Mouse (Mus musculus) left cerebral cortex, postnatal 4 days (tissue): ENCODE measurements around the gene Lmnb2. TPM values are rescaled to one million over a fixed set of nuclear protein-coding genes. Genes with fewer than 3 reads are reported as not detected.

ENCODE experiments used
- DNase-seq: peaks from one replicate; pipeline ENCODE4 v3.0.0-alpha.2; 2022
- intact Hi-C: fragments of 180-260 bp; cut with DNase I; formaldehyde crosslinking; loops from one replicate; pipeline ENCODE4 v1.15.1; 2025
- total RNA-seq, 2 experiments: library from RNA; stranded (reverse); gene quantifications; 2 replicates each; pipeline ENCODE4 v1.2.3; 2021

Gene Lmnb2
- total RNA-seq, 2 experiments from 2014 or later = 28.5 to 35.7 TPM

DNA sequence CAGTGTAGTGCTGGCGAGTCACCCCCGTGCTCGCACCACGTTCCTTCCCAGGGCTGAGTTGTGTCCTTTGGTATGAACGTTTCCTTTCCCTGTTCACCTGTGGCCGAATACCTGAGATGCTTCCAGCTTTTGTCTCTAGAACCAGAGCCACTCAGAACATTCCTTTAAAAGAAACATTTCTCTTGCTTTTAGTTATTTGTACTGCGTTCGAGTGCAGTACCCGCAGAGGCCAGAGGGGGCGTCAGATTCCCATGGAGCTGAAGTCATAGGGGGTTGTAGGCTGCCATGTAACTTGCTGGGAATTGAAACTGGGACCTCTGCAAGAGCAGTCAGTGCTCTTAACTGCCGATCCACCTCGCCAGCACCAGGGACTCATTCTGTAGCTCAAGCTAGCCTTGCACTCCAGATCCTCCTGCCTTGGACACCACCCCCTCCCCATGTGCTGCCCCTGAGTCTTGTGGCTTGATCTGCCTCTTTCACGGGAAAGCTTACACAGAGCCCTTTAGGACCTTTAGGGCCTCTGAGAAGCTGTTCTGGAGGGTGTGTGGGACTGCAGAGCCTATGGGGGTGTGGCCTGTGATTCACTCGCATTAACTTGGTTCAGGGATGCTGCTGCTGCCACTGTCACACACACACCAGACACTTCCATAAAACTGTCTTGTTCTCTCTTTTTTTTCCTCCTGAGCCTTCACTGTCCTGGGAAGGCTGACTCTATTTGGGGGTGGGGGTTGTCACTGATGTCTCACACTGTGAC lies 28.8 kb upstream of the Lmnb2 start:
- intact Hi-C loops = no loop called here
- DNase-seq = no peak

DNA sequence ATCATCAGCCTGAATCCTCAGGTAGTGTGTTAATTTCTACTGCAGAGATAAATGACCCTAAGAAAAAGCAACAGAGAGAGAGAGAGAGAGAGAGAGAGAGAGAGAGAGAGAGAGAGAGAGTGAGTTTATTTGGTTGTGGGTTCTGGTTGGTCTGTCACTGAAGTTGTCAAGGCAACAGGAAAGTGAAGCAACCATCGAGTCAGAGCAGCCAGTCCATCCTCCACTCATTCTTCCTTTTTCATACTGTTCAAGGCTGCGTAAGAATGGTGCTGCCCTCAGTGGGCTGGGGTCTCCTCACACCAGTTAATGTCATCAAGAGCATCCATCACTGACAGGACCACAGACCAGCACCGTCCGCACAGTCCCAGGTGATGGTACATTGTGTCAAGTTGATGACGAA lies 26.2 kb upstream of the Lmnb2 start:
- DNase-seq = no peak
- intact Hi-C loops = no loop called here

DNA sequence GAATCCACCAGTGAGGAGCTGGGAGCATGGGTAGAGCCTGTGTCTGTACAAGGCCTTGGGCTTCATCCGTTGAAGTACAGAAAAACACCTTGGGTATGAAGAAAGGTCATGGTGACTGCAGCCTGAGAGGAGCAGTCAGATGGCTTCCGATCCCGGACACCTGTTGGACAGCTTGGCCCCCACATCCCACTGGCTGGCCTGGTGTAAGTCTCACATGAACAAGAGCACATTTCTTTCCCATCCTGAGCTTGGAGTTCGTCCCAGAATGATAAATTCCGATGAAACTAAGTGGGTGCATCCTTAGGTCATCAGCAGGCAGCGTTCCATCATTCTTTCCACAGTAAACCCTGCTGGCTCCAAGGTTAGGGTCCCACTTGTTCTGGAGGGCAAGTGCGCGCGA lies 25.7 kb upstream of the Lmnb2 start:
- no peak for DNase-seq
- intact Hi-C loops = no loop called here

DNA sequence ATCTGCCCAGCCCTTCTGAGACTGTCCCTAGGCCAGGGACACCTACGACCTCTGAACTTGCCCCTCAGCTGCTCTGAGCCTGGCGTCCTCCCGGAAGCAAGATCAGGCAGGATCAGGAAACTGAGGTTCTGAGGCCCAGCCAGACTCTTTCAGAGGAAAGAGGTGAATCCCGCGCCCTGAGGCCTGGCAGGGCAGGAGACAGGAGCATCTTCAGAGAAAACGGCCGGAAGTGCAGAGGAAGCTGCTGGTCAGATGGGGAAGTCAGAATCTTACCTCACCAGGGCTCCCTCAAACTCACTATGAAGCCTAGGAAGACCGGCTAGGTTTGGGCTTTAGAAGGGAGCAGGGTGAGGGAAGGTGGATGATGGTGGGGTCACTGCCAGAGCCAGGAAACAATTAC lies 24.9 kb upstream of the Lmnb2 start:
- no peak for DNase-seq
- intact Hi-C loops = no loop called here

DNA sequence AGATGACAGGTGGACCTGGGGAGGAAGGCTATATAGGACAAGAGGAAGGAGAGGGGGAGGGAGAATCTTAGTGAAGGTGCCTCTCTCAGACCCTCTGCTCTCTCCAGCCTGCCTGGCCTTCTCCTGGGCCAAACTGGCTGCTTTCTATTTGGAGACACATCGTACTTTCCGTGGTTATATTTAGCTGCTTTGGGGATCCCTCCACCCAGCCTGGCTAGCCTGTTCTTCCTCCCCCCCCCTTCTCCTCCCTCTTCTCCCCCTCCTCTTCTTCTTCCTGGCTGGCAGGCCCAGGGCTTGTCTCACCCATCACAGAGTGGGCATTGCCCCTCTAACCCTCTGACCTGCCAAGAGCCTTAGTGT lies 22.9 kb upstream of the Lmnb2 start:
- no peak for DNase-seq
- intact Hi-C loops = no loop called here

DNA sequence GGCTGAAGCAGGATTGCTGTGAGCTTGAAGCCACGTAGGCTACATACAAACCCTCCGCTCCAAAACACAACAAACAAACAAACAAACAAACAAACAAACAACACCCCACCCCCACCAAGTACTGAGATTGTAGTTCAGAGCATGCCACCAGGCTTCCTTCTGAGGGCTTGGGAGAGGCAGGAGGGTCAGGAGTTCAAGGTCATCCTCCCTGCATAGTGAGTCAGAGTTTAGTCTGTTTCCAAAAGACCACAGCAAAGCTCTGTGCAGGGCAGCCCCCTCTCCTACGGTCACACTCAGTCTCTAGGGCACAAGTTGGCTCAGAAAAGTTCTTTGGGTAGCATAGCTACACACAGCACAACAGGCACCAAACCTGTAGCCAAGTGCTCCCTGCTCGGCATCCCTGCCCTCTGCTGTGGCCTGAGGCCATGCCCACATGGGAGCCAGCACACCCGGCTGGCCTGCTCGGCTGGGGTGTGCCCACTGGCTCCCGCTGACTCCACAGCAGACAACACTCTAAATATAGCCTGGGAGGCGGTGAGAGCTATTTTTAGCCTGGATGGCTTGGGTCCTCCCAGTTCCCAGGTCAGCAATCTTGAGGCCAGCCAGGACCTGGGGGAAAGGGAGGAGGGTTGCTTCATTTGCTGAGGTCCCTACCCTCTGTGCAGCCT lies 22.4 kb upstream of the Lmnb2 start:
- intact Hi-C loops = no loop called here
- no peak for DNase-seq

DNA sequence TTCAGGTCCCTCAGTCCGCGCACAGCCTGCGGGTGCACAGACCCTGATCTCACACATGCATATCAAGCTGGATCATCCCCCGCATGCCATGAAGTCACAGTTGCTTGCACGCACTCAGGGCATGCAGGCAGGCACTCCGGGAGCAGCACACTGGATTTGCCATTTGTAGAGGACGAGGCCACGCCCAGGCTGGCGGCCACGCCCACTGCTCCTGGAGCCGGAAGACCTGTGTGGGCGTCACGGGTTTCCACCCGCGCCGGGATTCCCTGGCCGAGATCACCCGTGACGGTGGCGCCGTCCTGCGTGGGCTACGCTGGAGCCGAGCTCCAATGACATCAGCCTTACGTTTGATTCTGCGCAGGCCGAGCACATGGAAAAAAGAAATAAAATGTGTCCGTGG lies 21.6 kb upstream of the Lmnb2 start:
- DNase-seq = peak; percentile 57
- intact Hi-C loops = no loop called here

DNA sequence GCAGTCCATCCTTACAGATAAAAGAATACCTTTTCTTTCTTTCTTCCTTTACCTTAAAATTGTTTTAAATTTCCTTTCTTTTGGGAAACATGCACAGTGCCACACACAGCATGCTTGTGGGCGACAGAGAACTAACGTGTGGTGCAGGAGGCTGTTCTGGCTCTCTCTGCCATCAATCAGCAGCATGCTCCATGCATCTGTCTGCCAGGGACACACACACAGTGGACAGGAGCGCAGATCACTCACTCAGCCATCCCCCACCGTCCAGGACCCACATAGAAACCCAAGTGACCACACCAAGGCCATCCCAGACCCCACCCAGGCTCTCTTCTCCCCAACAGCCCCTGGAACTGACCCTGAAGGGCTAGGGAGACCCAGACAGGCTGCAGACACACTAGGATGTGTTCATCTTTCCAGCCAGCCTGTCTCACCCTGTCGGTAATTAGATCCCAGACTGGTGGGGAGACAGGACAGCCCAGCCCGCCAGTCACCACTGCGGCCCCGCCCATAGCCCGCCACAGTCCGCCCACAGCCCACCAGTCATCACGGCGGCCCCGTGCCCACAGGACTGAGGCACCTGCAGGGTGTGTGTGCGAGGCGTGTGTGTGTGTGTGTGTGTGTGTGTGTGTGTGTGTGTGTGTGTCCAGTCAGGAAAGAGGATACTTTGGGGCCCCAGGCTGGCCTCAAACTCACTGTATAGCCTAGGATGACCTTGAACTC lies 20.9 kb upstream of the Lmnb2 start:
- intact Hi-C loops = no loop called here

DNA sequence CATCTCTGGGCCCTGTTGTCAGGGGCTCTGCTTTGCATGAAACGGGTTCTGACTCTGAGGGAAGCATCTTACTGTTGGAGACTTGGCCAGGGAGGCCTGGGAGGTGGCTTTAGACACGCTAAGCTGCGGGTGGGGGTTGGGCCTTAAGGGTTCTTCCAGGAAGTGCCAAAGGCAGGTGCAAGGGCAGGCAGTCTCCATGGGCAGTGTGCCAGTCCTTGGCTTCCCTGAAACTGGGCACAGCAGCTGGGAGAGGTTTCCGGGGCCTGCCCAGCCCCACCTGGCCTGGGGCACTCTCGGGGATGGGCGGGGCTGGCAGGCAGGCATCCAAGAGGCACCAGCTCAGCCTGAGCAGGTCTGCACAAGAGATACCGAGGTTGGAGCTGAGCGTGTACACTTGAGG lies 19.6 kb upstream of the Lmnb2 start:
- DNase-seq = peak; percentile 86
- intact Hi-C loops = no loop called here

More for the DNA sequence above, 20.9 kb upstream of the Lmnb2 start:
- no peak for DNase-seq

DNA sequence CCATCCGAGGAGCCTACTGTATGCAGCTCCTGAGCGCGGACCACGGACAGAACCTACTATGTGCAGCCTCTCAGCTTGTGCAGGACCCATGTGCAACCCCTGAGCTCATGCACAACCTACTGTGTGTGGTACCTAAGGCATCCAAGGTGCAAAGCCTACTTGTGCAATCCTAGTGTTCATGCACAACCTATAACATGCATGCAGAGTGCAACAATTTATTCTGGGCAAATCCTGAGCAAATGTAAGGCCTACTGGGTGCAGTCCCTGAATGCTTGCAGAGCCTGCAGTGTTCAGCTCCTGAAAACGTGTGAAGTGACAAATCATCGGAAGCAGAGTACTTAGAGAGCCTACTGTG lies 18.7 kb upstream of the Lmnb2 start:
- no peak for DNase-seq
- intact Hi-C loops = no loop called here

DNA sequence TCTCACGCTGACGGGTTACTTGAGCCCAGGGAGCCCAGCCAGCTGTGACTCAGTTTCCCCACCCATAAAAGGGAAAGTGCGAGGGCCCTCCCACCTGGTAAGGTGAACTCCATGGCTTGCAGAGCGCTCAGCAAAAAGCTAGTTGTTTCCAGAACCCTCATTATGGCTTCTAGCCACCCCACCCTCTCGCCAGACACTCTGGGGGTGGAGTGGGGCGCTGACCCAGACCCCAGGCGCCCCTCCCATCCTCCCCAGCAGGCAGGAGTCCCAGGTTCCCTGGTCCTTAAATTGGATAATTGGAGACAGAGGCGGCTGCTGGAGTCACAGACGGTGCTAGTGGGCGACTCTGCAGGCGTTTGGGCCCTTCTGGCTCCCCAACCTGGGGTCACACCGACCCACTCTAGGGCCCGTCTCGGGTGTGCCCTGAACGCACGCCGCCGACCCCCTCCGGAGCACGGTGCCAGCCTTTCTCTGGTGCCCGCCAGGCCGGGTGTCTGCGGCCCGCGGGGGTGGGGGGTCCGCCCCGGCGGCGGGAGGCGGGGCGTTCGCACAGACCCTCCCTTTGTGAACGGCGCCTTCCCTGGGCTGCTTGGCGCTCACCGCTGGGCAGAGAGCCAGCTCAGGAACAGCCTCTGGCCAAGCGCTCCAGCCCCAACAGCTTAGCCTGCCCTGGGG lies 18.2 kb upstream of the Lmnb2 start:
- DNase-seq = peak; percentile 84
- intact Hi-C loops = no loop called here

DNA sequence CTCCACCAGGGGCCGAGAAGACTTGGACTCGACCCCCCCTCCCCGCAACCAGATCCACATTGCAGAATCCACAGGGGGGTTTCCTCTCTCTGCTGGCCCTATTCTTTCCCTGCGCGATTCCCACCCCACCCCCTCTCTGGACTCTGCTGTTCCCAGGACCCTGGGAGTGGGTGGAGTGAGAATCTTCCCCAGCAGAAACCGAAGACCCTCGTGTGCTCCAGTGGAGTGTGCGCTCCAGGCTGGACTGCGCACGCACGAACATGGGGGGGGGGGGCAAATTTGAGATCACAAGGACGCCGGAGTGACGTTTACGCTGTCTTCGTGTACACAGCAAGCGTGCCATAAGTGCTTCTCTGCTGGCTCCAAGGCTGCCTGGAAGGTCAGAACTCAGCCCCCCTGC lies 17.7 kb upstream of the Lmnb2 start:
- intact Hi-C loops = no loop called here

DNA sequence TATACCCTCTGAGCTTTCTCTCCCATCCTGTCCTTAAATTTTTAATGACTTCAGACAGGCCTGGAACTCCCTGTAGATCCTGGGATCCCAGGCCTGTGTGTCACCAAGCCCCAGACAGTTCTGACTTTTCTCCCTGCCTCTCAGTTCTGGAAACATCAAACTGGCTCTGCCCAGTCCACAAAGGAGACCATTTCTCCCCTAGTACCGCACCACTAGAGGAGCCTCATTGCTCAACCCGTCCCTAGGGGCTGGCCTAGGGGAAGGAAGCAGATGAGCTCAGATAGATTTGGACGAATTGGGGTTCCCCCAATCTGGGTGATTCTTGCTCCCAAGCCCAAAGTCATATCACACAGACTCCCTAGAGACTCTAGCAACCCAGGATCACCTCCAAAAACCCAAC lies 17.2 kb upstream of the Lmnb2 start:
- no peak for DNase-seq
- intact Hi-C loops = no loop called here

More for the DNA sequence above, 17.7 kb upstream of the Lmnb2 start:
- DNase-seq = no peak

DNA sequence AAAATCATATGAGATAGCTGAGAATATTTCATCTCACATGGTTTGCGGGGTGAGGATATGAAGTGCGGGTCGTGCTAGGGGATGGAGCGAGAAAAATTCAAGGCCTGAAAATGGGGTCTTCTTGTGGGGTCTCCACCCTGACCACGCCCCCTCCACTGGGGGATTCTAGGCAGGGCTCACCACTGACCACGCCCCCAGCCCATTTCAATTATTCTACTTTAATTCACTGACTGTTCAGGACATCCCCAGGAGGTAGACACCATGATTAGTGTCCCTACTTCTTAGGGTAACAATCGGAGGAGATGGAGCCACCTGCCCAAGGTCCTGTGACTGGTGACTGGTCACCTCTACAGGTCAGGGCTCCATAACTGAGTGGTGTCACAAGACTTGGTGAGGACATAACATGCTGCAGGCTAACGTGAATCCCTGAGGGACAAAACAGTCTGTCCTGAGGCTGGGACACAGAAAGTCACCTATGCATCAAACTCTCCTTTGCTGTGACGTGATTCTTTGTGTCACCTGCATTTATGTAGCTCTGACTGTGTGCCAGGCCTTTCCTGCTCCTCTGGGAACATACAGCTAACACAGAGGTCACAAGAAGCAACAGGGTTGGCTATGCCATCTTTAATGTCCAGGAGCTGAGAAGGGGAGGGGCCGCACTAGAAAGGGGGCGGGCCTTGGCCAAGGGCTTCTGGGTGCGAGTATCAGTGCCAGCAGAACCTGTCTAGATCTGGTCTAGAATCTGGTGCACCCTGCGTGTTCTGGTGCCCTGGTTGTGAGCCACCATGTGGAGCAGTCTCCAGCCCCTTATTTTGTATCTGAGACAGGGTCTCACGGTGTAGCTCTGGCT lies 16.3 kb upstream of the Lmnb2 start:
- DNase-seq = no peak
- intact Hi-C loops = no loop called here

DNA sequence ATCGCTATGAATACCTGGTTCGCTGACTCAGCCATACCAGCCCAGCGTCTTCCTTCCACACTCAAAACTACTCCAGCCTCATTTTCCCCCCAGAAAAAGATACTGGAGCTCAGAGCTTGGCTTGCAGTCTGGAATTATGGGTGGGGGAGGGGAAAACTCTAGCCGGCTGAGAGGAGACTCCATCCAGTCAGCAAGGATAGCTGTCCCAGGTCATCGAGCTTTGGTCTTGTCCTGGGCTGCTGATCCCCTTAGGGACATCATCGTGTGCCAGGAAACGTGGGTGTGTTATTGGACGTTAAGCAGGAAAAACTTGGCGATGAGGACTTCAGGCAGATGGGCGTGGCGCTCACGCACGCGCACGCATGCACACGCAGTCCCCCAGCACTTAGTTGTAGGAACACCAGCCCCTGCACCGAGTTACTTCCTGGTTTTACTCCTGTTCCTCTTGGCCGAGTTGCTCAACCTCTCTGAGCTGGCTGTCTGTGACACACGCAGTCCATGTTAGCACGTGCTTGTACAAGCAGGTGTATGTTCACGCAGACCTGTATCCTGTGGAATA lies 15.5 kb upstream of the Lmnb2 start:
- intact Hi-C loops = no loop called here
- no peak for DNase-seq

DNA sequence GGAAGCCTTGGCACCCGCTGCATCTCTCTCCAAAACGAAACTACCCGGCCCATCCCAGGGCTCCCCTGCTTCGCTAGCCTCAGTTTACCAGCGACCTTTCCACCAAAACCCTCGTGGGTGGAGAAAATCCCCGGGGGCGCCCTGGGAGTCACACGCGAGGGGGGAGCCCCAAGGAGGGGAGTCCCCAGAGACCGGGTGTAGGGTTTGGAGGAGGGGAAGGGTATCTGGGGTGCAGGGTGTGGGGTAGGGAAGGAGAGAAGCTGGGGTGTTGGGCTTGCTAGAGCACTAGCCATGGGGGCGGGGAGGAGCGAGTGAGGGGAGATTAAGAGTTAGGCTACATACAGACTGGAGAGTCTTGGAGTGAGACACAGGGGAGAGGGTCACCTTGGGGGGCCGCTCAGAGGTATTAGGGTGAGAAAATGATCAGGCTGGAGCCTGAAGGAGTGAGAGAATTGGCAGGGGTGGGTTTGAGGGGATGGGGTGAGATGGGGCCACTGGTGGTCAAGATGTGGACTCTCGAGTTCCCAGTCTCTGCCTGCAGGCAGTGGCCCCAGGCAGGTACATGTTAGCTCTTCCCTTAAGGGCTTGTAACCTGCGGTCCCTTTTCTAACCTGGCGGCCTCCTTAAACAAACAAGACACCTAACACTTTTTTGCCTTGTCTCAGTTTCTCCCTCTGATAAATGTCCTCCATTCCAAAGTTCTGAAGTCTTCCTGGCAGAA lies 14.8 kb upstream of the Lmnb2 start:
- intact Hi-C loops = no loop called here

DNA sequence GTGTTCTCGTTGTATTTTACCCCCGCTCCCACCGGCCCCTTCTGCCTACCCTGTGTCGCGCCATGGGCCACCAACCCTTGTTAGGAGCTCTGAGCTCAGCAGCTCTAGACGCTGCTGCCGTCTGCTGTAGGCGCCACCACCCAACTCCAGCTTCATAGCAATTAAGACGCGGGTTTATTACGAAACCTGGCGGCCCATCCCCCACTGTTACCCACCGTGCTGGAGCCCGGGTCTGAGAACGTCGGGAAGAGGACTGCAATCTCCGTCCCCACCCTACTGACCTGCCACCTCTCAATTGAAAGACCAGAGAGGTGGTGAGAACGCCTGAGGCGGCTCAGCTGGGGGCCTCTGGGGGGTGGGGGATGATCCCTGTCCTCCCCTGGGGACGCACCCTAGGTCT lies 14.2 kb upstream of the Lmnb2 start:
- peak; percentile 46 for DNase-seq
- intact Hi-C loops = no loop called here

More for the DNA sequence above, 14.8 kb upstream of the Lmnb2 start:
- DNase-seq = no peak

DNA sequence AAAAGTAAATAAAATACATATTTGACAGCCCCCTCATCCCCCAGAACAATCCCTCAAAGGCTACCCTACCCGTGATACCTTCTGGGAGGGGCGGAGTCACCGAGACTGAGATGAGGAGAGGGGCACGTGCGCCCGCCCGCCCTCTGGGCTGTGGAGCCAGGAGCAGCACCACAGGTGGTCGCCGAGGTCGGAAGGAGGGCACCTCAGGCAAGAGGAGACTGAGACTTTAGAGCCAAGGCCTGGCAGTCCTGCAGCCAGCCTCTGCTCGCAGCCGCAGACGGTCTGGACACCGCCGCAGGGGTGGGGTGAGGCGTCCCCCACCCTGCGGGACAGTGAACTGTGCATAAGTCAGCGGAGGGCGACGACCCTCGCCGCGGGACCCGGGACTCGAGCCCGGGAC lies 13.7 kb upstream of the Lmnb2 start:
- DNase-seq = peak; percentile 42
- intact Hi-C loops = no loop called here

DNA sequence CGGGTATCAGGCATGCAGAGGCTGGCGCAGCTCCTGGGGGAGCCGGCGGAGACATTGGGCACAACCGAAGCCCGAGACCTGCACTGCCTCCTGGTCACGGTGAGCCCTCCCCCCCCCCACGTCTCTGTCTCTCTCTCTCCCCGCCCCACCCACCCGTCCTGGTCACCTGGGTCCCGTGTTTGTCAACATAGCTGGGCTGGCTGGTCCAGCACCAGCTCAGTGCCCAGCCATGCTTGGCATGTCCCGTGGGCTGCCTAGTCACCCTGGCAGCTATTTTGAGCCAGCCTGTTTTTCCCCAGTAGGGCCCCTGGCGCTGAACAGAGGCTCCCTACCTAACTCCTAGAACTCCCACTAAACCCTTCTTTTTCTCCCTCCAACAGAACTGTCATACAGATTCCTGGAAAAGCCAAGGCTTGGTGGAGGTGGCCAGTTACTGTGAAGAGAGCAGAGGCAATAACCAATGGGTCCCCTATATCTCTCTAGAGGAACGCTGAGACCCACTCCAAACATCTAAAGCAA lies 13.2 kb upstream of the Lmnb2 start:
- peak; percentile 31 for DNase-seq
- intact Hi-C loops = no loop called here
